Mouse (Mus musculus) ES-E14 (cell line): ENCODE results near the gene Rab15. TPM values are rescaled to one million over a fixed set of nuclear protein-coding genes. Genes with fewer than 3 reads are reported as not detected.

Source experiments
- DNase-seq: peaks from one replicate; pipeline ENCODE4 v3.0.0-alpha.2; 2013; ENCODE audit warnings: low read depth, low spot score
- H3K27ac ChIP-seq: 2 replicates; pipeline ENCODE4 v1.5.1; 2012; ENCODE audit warnings: low read depth, mild to moderate bottlenecking, low read length, moderate library complexity, mixed read lengths; ENCODE audit not compliant: poor library complexity, insufficient read depth, severe bottlenecking
- H3K36me3 ChIP-seq: 2 replicates; pipeline ENCODE4 v1.6.1; 2012; ENCODE audit warnings: mild to moderate bottlenecking, low read length, moderate library complexity, mixed read lengths; ENCODE audit not compliant: control insufficient read depth, poor library complexity, insufficient read depth, severe bottlenecking
- H3K4me1 ChIP-seq, 2 experiments: fragments of 150-350 bp in 1 of 2; sonication (generic) in 1 of 2; 2 replicates each; pipeline ENCODE4 v1.6.1; 2012; ENCODE audit warnings: low read length in 2 of 2, mild to moderate bottlenecking in 1 of 2, mixed read lengths in 1 of 2; ENCODE audit not compliant: control insufficient read depth in 2 of 2, insufficient read depth in 2 of 2, poor library complexity in 1 of 2
- H3K4me3 ChIP-seq, 2 experiments: fragments of 150-350 bp in 1 of 2; sonication (generic) in 1 of 2; 2 replicates each; pipeline ENCODE4 v1.5.1; 2012; ENCODE audit warnings: low read length in 2 of 2, low read depth in 1 of 2, mild to moderate bottlenecking in 1 of 2, mixed read lengths in 1 of 2; ENCODE audit not compliant: insufficient read depth in 1 of 2, poor library complexity in 1 of 2, severe bottlenecking in 1 of 2
- H3K9ac ChIP-seq: 2 replicates; pipeline ENCODE4 v1.6.1; 2012; ENCODE audit warnings: low read depth, mild to moderate bottlenecking, low read length, mixed read lengths; ENCODE audit not compliant: poor library complexity, insufficient read depth, severe bottlenecking
- H3K9me3 ChIP-seq: fragments of 150-350 bp; sonication (generic); 2 replicates; pipeline ENCODE4 v1.6.1; 2012; ENCODE audit warnings: low read depth, mild to moderate bottlenecking, low read length; ENCODE audit not compliant: control insufficient read depth, insufficient read depth
- CHD2 ChIP-seq: IDR thresholded peaks from 2 replicates; pipeline ENCODE4 v1.6.1; 2014; ENCODE audit warnings: mild to moderate bottlenecking, low read depth, low read length, inconsistent platforms
- HCFC1 ChIP-seq: IDR thresholded peaks from 2 replicates; pipeline ENCODE4 v1.6.1; 2012; ENCODE audit warnings: low read length, inconsistent platforms, borderline replicate concordance; ENCODE audit not compliant: insufficient read depth
- MAFK ChIP-seq: IDR thresholded peaks from 2 replicates; pipeline ENCODE4 v1.6.1; 2014; ENCODE audit warnings: mild to moderate bottlenecking, low read depth, low read length, inconsistent platforms; ENCODE audit not compliant: insufficient read depth
- ZC3H11A ChIP-seq: IDR thresholded peaks from 2 replicates; pipeline ENCODE4 v1.6.1; 2012; ENCODE audit warnings: low read depth, mild to moderate bottlenecking, inconsistent platforms, low read length, borderline replicate concordance
- ZNF384 ChIP-seq: IDR thresholded peaks from 2 replicates; pipeline ENCODE4 v1.6.1; 2012; ENCODE audit warnings: low read depth, low read length, inconsistent platforms
- in situ Hi-C, 2 experiments: fragments of 600-800 bp; cut with MboI; formaldehyde crosslinking; loops; one replicate each; pipeline ENCODE4 v1.15.1; 2025; ENCODE audit warnings: low sequenced_read_pairs in 2 of 2, inconsistent platforms in 1 of 2; ENCODE audit not compliant: unreplicated experiment in 2 of 2
- total RNA-seq: library from RNA; depleted of rRNA; stranded (reverse); fragments of 300-350 nt; gene quantifications from 2 replicates; pipeline ENCODE4 v1.2.3, GENCODE M21; 2012

Rab15 gene
- total RNA-seq, 1 experiment = 9.5 TPM

- Histone ChIP-seq H3K9me3 (no peaks in the 10 kb centered on the region), H3K9ac (peak overlapping the region; percentile 80), H3K4me3 (peak overlapping the region; percentile 66 to 92), H3K27ac (no peak overlapping the region), H3K4me1 (peaks cover 3 to 17% of the 10 kb centered on the region in 2 experiments; a peak in 2 of 4 replicates), H3K36me3 (no peaks in the 10 kb centered on the region)
- in situ Hi-C loops = no loop called here
- TF ChIP-seq CHD2 = no peak
- no peak for TF ChIP-seq MAFK
- TF ChIP-seq ZNF384 = no peak
- no peak for TF ChIP-seq ZC3H11A
- TF ChIP-seq HCFC1 = no peak
- no peak for DNase-seq
These were observed 582 bp downstream of the Rab15 start for GRCm38 (mm10) chr12:76822002-76822650.

DNA sequence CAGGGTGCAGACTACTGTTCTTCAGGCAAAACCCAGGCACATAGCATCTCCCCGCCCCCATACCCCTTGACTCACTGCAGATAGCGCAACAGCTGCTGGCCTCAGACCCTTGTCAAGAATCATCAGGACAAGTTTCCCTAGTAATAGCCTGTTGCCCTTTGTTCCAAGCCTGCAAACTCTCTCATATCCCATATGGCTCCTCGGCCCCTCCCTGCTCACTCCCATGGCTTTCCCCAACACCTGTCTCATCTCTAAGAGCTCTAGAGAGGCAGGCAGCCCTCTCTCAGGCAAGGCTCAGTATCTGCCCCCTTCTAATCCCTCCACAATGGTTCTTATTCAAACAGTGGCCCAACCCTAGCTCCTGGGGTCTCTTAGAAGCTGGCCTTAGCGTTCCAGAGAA lies 2.1 kb downstream of the Rab15 start:
- DNase-seq = no peak
- H3K4me3 ChIP-seq = no peak overlapping the region
- TF ChIP-seq CHD2 = no peak
- no peak for TF ChIP-seq HCFC1
- TF ChIP-seq ZNF384 = no peak
- TF ChIP-seq ZC3H11A = no peak
- TF ChIP-seq MAFK = no peak
- H3K27ac ChIP-seq = no peak overlapping the region
- no peaks in the 10 kb centered on the region for H3K9me3 ChIP-seq
- in situ Hi-C loops = no loop called here
- H3K4me1 ChIP-seq = peaks cover 3 to 21% of the 10 kb centered on the region in 2 experiments; a peak in 2 of 4 replicates
- no peak overlapping the region for H3K9ac ChIP-seq
- H3K36me3 ChIP-seq = no peaks in the 10 kb centered on the region

- in situ Hi-C loops = no loop called here
- no peak overlapping the region for H3K9ac ChIP-seq
- DNase-seq = no peak
- H3K4me3 ChIP-seq = no peak overlapping the region
- no peak overlapping the region for H3K27ac ChIP-seq
- no peaks in the 10 kb centered on the region for H3K9me3 ChIP-seq
- no peaks in the 10 kb centered on the region for H3K36me3 ChIP-seq
- peaks cover 3 to 21% of the 10 kb centered on the region in 2 experiments; a peak in 2 of 4 replicates for H3K4me1 ChIP-seq
- TF ChIP-seq ZNF384 (no peak), ZC3H11A (no peak), MAFK (no peak), CHD2 (no peak), HCFC1 (no peak)
These were observed 2.9 kb downstream of the Rab15 start for GRCm38 (mm10) chr12:76819816-76820215.

- no peak for DNase-seq
- Histone ChIP-seq H3K9me3 (no peaks in the 10 kb centered on the region), H3K4me1 (peaks cover 3 to 21% of the 10 kb centered on the region in 2 experiments; a peak in 2 of 4 replicates), H3K27ac (no peak overlapping the region), H3K9ac (no peak overlapping the region), H3K4me3 (no peak overlapping the region), H3K36me3 (no peaks in the 10 kb centered on the region)
- TF ChIP-seq ZC3H11A (no peak), CHD2 (no peak)
- in situ Hi-C loops = no loop called here
These were observed 3.8 kb downstream of the Rab15 start for GRCm38 (mm10) chr12:76818908-76819307.

GRCm38 (mm10) chr12:76818120-76818519 lies 4.6 kb downstream of the Rab15 start:
- peak overlapping the region; percentile 18; the same call in 1 of the 2 replicates for H3K9ac ChIP-seq
- in situ Hi-C loops = no loop called here
- peak overlapping the region; percentile 4 to 13; a peak in 1 of 4 replicates for H3K4me3 ChIP-seq
- H3K27ac ChIP-seq = peak overlapping the region; percentile 55
- DNase-seq = peak; percentile 74
- TF ChIP-seq MAFK (no peak), ZC3H11A (no peak), HCFC1 (no peak), ZNF384 (no peak), CHD2 (no peak)
- peaks cover 1% of the 10 kb centered on the region; the same call in 1 of the 2 replicates for H3K36me3 ChIP-seq
- no peaks in the 10 kb centered on the region for H3K9me3 ChIP-seq
- peaks cover 3 to 21% of the 10 kb centered on the region in 2 experiments; a peak in 2 of 4 replicates for H3K4me1 ChIP-seq
